ENCODE assay signal across 8 mouse cellular contexts in genomic region chr19:34254880-34255681, GRCm38 (mm10). TPM values are rescaled to one million over a fixed set of nuclear protein-coding genes. Genes with fewer than 3 reads are reported as not detected.
DNase-seq lines count a peak whose midpoint lies in the region; ATAC-seq and TF ChIP-seq lines count a peak whose summit lies in the region.

Gene Acta2 (minus strand): TSS chr19:34255590.

- H3K9ac ChIP-seq in heart, postnatal 0 days (replicated peaks; ENCODE audit: low read depth, low read length): peak within 1 kb of the TSS; percentile 76
- no peak within 1 kb of the TSS for H3K9ac ChIP-seq in limb, embryonic 13.5 days
- H3K9ac ChIP-seq in neural tube, embryonic 13.5 days: no peak within 1 kb of the TSS

- DNase-seq in ovary, adult 18-20 months (ENCODE audit: low spot score): peak; percentile 17
- no peak for DNase-seq in ovary, postnatal 14 days (ENCODE audit: low spot score)
- peak; percentile 19 for DNase-seq in embryo, embryonic 9.5 days (ENCODE audit: extremely low spot score)
- DNase-seq in heart, postnatal 0 days (ENCODE audit: low spot score): peak; percentile 71
- no peak for DNase-seq in right cerebral cortex, postnatal 10 days (ENCODE audit: low spot score in 2 of 2)
- no peak for DNase-seq in retina, postnatal 1 day

- H3K4me1 ChIP-seq in heart, postnatal 0 days (ENCODE audit: control insufficient read depth, insufficient read depth): no peaks in the 10 kb centered on the region
- peaks cover 17% of the 10 kb centered on the region for H3K4me1 ChIP-seq in limb, embryonic 13.5 days
- H3K4me1 ChIP-seq in neural tube, embryonic 13.5 days (replicated peaks): no peaks in the 10 kb centered on the region

- H3K27ac ChIP-seq in heart, postnatal 0 days (ENCODE audit: low read depth): peak within 1 kb of the TSS; percentile 92
- peak within 1 kb of the TSS; percentile 15; the same call in 1 of the 2 replicates for H3K27ac ChIP-seq in limb, embryonic 13.5 days
- H3K27ac ChIP-seq in neural tube, embryonic 13.5 days (replicated peaks): no peak within 1 kb of the TSS

- no peak for TF ChIP-seq CTCF in heart, postnatal 0 days (IDR thresholded peaks at IDR 0.05; ENCODE audit: low read depth)

- H3K4me2 ChIP-seq in heart, postnatal 0 days (ENCODE audit: low read depth, low read length): peak within 1 kb of the TSS; percentile 62
- H3K4me2 ChIP-seq in limb, embryonic 13.5 days (replicated peaks): peak within 1 kb of the TSS; percentile 41
- H3K4me2 ChIP-seq in neural tube, embryonic 13.5 days: no peak within 1 kb of the TSS

- H3K27me3 ChIP-seq in heart, postnatal 0 days (ENCODE audit: control insufficient read depth, insufficient read depth, low read length): no peaks in the 10 kb centered on the region
- no peaks in the 10 kb centered on the region for H3K27me3 ChIP-seq in limb, embryonic 13.5 days
- H3K27me3 ChIP-seq in neural tube, embryonic 13.5 days: no peaks in the 10 kb centered on the region

- no peak for TF ChIP-seq EP300 in heart, postnatal 0 days (IDR thresholded peaks at IDR 0.05; ENCODE audit: low read depth)

- ATAC-seq in heart, postnatal 0 days (ENCODE audit: insufficient read depth, low read depth): peak; percentile 83
- peak; percentile 88 for ATAC-seq in limb, embryonic 13.5 days (ENCODE audit: low FRiP score, low read depth)
- no peak for ATAC-seq in neural tube, embryonic 13.5 days (ENCODE audit: low read depth)

- H3K9me3 ChIP-seq in heart, postnatal 0 days (replicated peaks; ENCODE audit: control insufficient read depth, low read length): no peaks in the 10 kb centered on the region
- no peaks in the 10 kb centered on the region for H3K9me3 ChIP-seq in limb, embryonic 13.5 days
- H3K9me3 ChIP-seq in neural tube, embryonic 13.5 days: no peaks in the 10 kb centered on the region

- H3K4me3 ChIP-seq in heart, postnatal 0 days (ENCODE audit: low read depth, low read length): peak within 1 kb of the TSS; percentile 59
- H3K4me3 ChIP-seq in limb, embryonic 13.5 days: peak within 1 kb of the TSS; percentile 21
- H3K4me3 ChIP-seq in neural tube, embryonic 13.5 days: no peak within 1 kb of the TSS

- WGBS in heart, postnatal 0 days: 21% methylated on average over 16 of the region's 16 CpGs
- WGBS in limb, embryonic 13.5 days: 31% methylated on average over 16 of the region's 16 CpGs
- WGBS in neural tube, embryonic 13.5 days: 47% methylated on average over 16 of the region's 16 CpGs

- H3K36me3 ChIP-seq in heart, postnatal 0 days (replicated peaks; ENCODE audit: control insufficient read depth, insufficient read depth, low read length): peaks cover 12% of the 10 kb centered on the region; the same call in 1 of the 2 replicates
- no peaks in the 10 kb centered on the region for H3K36me3 ChIP-seq in limb, embryonic 13.5 days
- H3K36me3 ChIP-seq in neural tube, embryonic 13.5 days: no peaks in the 10 kb centered on the region

RNA-seq across cellular contexts. Expression of gene Acta2, which starts in this region (rescaled TPM):
- 921 and 1,307 TPM in 2 replicates for total RNA-seq in heart, postnatal 0 days (2014; rRNA removed; ENCODE audit: low replicate concordance)
- 1,041 and 1,327 TPM in 2 replicates for polyA plus RNA-seq in heart, postnatal 0 days (2015; fragmentation: Nextera tagmentation; extraction: Ambion mirVana)
- 262 and 263 TPM in 2 replicates for polyA plus RNA-seq in limb, embryonic 13.5 days (2015; fragmentation: Nextera tagmentation; extraction: Ambion mirVana)
- 28.1 and 52.1 TPM in 2 replicates for polyA plus RNA-seq in neural tube, embryonic 13.5 days (2015; fragmentation: Nextera tagmentation; extraction: Ambion mirVana)

Comparison
In these comparisons a context has a peak if more than half of its experiments do, and no peak if none do; other contexts are left out.
1. DNase-seq: peak in ovary, adult 18-20 months (single experiment), embryo, embryonic 9.5 days (single experiment) and heart, postnatal 0 days (single experiment); none in ovary, postnatal 14 days (single experiment), right cerebral cortex, postnatal 10 days (0 of 2) and retina, postnatal 1 day (single experiment).